Mouse (Mus musculus) heart, embryonic 14.5 days (tissue): ENCODE measurements around the gene Zic5. TPM values are rescaled to one million over a fixed set of nuclear protein-coding genes. Genes with fewer than 3 reads are reported as not detected.

Experiments
- ATAC-seq: fragments of 200-750 bp; cut with Nextera tagmentation; 2 replicates; pipeline ENCODE4 v1.8.0; 2017; ENCODE audit warnings: low read depth, moderate TSS enrichment; ENCODE audit not compliant: insufficient number of reproducible peaks, insufficient read depth, low FRiP score
- H3K27ac ChIP-seq, 2 experiments: fragments of 200-500 bp in 1 of 2; fragments of 300-500 bp in 1 of 2; sonication (generic) in 1 of 2; replicated peaks in 1 of 2; 2 replicates each; pipeline ENCODE4 v1.5.1; 2012 to 2014; ENCODE audit warnings: low read depth in 2 of 2, low read length in 2 of 2, control low read depth in 1 of 2, mild to moderate bottlenecking in 1 of 2, mixed read lengths in 1 of 2; ENCODE audit not compliant: control insufficient read depth in 1 of 2, insufficient read depth in 1 of 2
- H3K27me3 ChIP-seq: fragments of 300-500 bp; sonication (generic); 2 replicates; pipeline ENCODE4 v1.6.1; 2014; ENCODE audit warnings: mild to moderate bottlenecking, low read length, control low read depth; ENCODE audit not compliant: control insufficient read depth, insufficient read depth
- H3K36me3 ChIP-seq: fragments of 300-500 bp; sonication (generic); 2 replicates; pipeline ENCODE4 v1.6.1; 2014; ENCODE audit warnings: mild to moderate bottlenecking, control low read depth, low read length, mixed read lengths; ENCODE audit not compliant: control insufficient read depth, insufficient read depth
- H3K4me1 ChIP-seq, 2 experiments: fragments of 200-500 bp in 1 of 2; fragments of 300-500 bp in 1 of 2; sonication (generic) in 1 of 2; 2 replicates each; pipeline ENCODE4 v1.6.1; 2012 to 2014; ENCODE audit warnings: low read length in 2 of 2, control low read depth in 1 of 2, mixed read lengths in 1 of 2; ENCODE audit not compliant: control insufficient read depth in 2 of 2, insufficient read depth in 2 of 2
- H3K4me2 ChIP-seq: fragments of 300-500 bp; sonication (generic); 2 replicates; pipeline ENCODE4 v1.6.1; 2014; ENCODE audit warnings: mild to moderate bottlenecking, low read length
- H3K4me3 ChIP-seq, 2 experiments: fragments of 200-500 bp in 1 of 2; fragments of 300-500 bp in 1 of 2; sonication (generic) in 1 of 2; 2 replicates each; pipeline ENCODE4 v1.5.1; 2012 to 2014; ENCODE audit warnings: low read length in 2 of 2, mild to moderate bottlenecking in 2 of 2, control low read depth in 1 of 2, low read depth in 1 of 2, moderate library complexity in 1 of 2; ENCODE audit not compliant: control insufficient read depth in 1 of 2, insufficient read depth in 1 of 2
- H3K9ac ChIP-seq: fragments of 300-500 bp; sonication (generic); 2 replicates; pipeline ENCODE4 v1.6.1; 2014; ENCODE audit warnings: mild to moderate bottlenecking, low read length
- H3K9me3 ChIP-seq: fragments of 300-500 bp; sonication (generic); 2 replicates; pipeline ENCODE4 v1.6.1; 2016; ENCODE audit warnings: low read length, control low read depth; ENCODE audit not compliant: control insufficient read depth
- WGBS: fragments of 180-500 bp; shearing (Covaris S2); extraction: QIAGEN DNeasy Blood & Tissue Kit; methylation state at CpG from one replicate; pipeline ENCODE4 v1.1.7; 2014; 5-methylcytosine and 5-hydroxymethylcytosine counted together
- polyA plus RNA-seq: library from polyadenylated mRNA; unstranded; fragments of >200 nt; fragmentation: Nextera tagmentation; extraction: Ambion mirVana; gene quantifications from 2 replicates; pipeline ENCODE4 v1.2.1, GENCODE M21; 2014

The Zic5 gene
- polyA plus RNA-seq, 1 experiment from 2014 or later, result 0.09 TPM

GRCm38 (mm10) chr14:122477971-122478573 is 12.6 kb upstream of the Zic5 start:
- no peak overlapping the region for H3K4me3 ChIP-seq
- H3K4me1 ChIP-seq, result peaks cover 6 to 18% of the 10 kb centered on the region in 2 experiments; a peak in 3 of 4 replicates
- no peak overlapping the region for H3K4me2 ChIP-seq
- ATAC-seq, result no peak
- no peak overlapping the region for H3K9ac ChIP-seq
- no peak overlapping the region for H3K27ac ChIP-seq
- peaks cover 96% of the 10 kb centered on the region for H3K27me3 ChIP-seq
- 2% methylated on average over 9 of the region's 9 CpGs for WGBS
- H3K36me3 ChIP-seq, result no peaks in the 10 kb centered on the region
- no peaks in the 10 kb centered on the region for H3K9me3 ChIP-seq

GRCm38 (mm10) chr14:122477261-122477671 is 11.8 kb upstream of the Zic5 start:
- 1% methylated on average over 20 of the region's 20 CpGs for WGBS

GRCm38 (mm10) chr14:122476822-122477215 is 11.3 kb upstream of the Zic5 start:
- Histone ChIP-seq H3K36me3 (no peaks in the 10 kb centered on the region), H3K4me3 (no peak overlapping the region), H3K4me2 (no peak overlapping the region), H3K27me3 (peaks cover 94% of the 10 kb centered on the region), H3K4me1 (peaks cover 6 to 18% of the 10 kb centered on the region in 2 experiments; a peak in 3 of 4 replicates), H3K9me3 (no peaks in the 10 kb centered on the region), H3K27ac (no peak overlapping the region), H3K9ac (no peak overlapping the region)
- under 1% methylated on average over 18 of the region's 18 CpGs for WGBS
- ATAC-seq, result no peak

More at GRCm38 (mm10) chr14:122477261-122477671, 11.8 kb upstream of the Zic5 start:
- Histone ChIP-seq H3K36me3 (no peaks in the 10 kb centered on the region), H3K9me3 (no peaks in the 10 kb centered on the region), H3K27me3 (peaks cover 96% of the 10 kb centered on the region), H3K4me1 (peaks cover 6 to 18% of the 10 kb centered on the region in 2 experiments; a peak in 3 of 4 replicates), H3K9ac (no peak overlapping the region), H3K4me3 (no peak overlapping the region), H3K27ac (no peak overlapping the region), H3K4me2 (no peak overlapping the region)
- ATAC-seq, result no peak

GRCm38 (mm10) chr14:122476041-122476821 is 10.8 kb upstream of the Zic5 start:
- Histone ChIP-seq H3K4me1 (peaks cover 6 to 18% of the 10 kb centered on the region in 2 experiments; a peak in 3 of 4 replicates), H3K4me2 (peak overlapping the region; percentile 79), H3K36me3 (no peaks in the 10 kb centered on the region), H3K9ac (no peak overlapping the region), H3K9me3 (no peaks in the 10 kb centered on the region), H3K27ac (no peak overlapping the region), H3K27me3 (peaks cover 94% of the 10 kb centered on the region), H3K4me3 (peak overlapping the region; percentile 41 to 50)
- no peak for ATAC-seq
- WGBS, result under 1% methylated on average over 55 of the region's 62 CpGs

GRCm38 (mm10) chr14:122475557-122476040 is 10.1 kb upstream of the Zic5 start:
- peak overlapping the region; percentile 41; the same call in 1 of the 2 replicates for H3K9ac ChIP-seq
- H3K27ac ChIP-seq, result no peak overlapping the region
- no peaks in the 10 kb centered on the region for H3K9me3 ChIP-seq
- no peak for ATAC-seq
- WGBS, result under 1% methylated on average over 50 of the region's 65 CpGs
- peaks cover 6 to 18% of the 10 kb centered on the region in 2 experiments; a peak in 3 of 4 replicates for H3K4me1 ChIP-seq
- H3K27me3 ChIP-seq, result peaks cover 94% of the 10 kb centered on the region
- peak overlapping the region; percentile 41 to 50 for H3K4me3 ChIP-seq
- no peaks in the 10 kb centered on the region for H3K36me3 ChIP-seq
- peak overlapping the region; percentile 79 for H3K4me2 ChIP-seq

- H3K4me1 ChIP-seq, result peaks cover 6 to 18% of the 10 kb centered on the region in 2 experiments; a peak in 3 of 4 replicates
- peak within 1 kb of the TSS; percentile 79 for H3K4me2 ChIP-seq
- WGBS, result 0% methylated on average over 38 of the region's 73 CpGs
- H3K4me3 ChIP-seq, result peak within 1 kb of the TSS; percentile 41 to 50
- ATAC-seq, result peak; percentile 28; the same call in 1 of the 2 replicates
- no peaks in the 10 kb centered on the region for H3K36me3 ChIP-seq
- peak within 1 kb of the TSS; percentile 41; the same call in 1 of the 2 replicates for H3K9ac ChIP-seq
- H3K27ac ChIP-seq, result no peak within 1 kb of the TSS
- H3K27me3 ChIP-seq, result peaks cover 94% of the 10 kb centered on the region
- no peaks in the 10 kb centered on the region for H3K9me3 ChIP-seq
Observed at GRCm38 (mm10) chr14:122474891-122475556, 9.5 kb upstream of the Zic5 start, which contains the start of gene Zic2. Gene Zic2 (plus strand): TSS chr14:122475435.
